Mouse (Mus musculus): Measurements from ENCODE around the gene Zglp1.

- TF ChIP-seq POLR2A (IDR thresholded peaks at IDR 0.05; ENCODE audit: borderline replicate concordance, low read depth, low read length) (no peak), CTCF (IDR thresholded peaks at IDR 0.05; ENCODE audit: low read depth, low read length) (no peak)
Observed at GRCm38 (mm10) chr9:21114190-21114589, 47.3 kb upstream of the Zglp1 start.

Data from bone marrow macrophage, adult 2 months (primary cell).